Mouse (Mus musculus) hematopoietic stem cell, adult 5-6 weeks (primary cell): ENCODE results near the gene Skint1. TPM values are rescaled to one million over a fixed set of nuclear protein-coding genes. Genes with fewer than 3 reads are reported as not detected.
A peak's percentile ranks its signal among the peaks of the same experiment; 100 is the strongest.
"Not testable (repeated sequence)": the region's sequence is repeated elsewhere in the genome, so short reads cannot be mapped to it uniquely, and the experiment has no call there.

Experiments used
- ATAC-seq, 2 experiments: fragments of 125-278 bp in 1 of 2; replicated peaks in 1 of 2; 2 replicates each; pipeline ENCODE4 v1.8.0; 2016 to 2017; ENCODE audit warnings: inconsistent platforms in 2 of 2, mild to moderate bottlenecking in 2 of 2, moderate number of reproducible peaks in 2 of 2, low read depth in 1 of 2, moderate TSS enrichment in 1 of 2; ENCODE audit not compliant: low FRiP score in 2 of 2, poor library complexity in 2 of 2, severe bottlenecking in 2 of 2, insufficient read depth in 1 of 2, low TSS enrichment in 1 of 2
- total RNA-seq: library from RNA; stranded (forward); fragments of 172-1452, 232-1000 nt; gene quantifications from 2 replicates; pipeline ENCODE4 v1.2.3, GENCODE M21; 2017

The Skint1 gene
- total RNA-seq = not detected in 2 replicates

DNA sequence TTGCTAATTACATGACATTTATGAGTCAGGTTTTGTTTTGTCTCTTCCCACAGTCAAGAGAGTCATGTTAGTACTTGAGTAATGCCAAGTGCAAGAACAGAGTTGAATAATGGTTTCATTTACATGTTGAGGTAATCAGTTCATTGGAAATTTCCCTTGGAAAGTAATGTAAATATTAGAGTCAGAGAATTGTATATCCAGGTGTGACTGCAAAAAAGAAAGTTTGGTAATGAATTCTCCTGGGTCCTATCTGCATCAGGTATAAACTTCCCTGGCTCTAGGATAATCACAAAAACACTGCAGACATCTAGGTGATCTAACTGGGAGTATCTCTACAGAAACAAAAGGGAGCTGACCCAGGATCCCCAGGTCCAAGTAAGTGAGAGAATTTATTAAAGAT, at the start of gene Skint1:
TSS of gene Skint1 (plus strand) at position 301 of the 400 bp plus-strand sequence.
- ATAC-seq = no peak

DNA sequence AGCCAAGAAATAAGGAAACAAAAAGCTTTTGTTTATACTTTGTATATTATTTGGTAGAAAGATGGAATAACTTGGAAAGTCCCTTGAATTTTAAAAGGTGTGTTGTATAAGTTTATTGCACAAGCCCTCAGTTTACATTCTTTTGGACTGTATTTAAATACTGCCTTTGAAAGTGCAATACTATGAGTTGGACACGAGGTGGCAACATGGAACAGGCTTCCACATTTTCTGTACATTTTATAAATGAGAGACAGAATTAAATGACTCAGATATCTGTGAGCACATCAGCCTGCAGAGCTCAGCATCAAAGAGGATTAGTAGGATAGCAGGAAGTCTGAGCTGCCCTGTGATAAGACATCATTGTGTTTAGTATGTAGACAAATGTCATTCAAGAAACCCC, 44.8 kb upstream of the Skint1 start:
- ATAC-seq = peak in 1 of 2 experiments; percentile 53; a peak in 1 of 4 replicates

DNA sequence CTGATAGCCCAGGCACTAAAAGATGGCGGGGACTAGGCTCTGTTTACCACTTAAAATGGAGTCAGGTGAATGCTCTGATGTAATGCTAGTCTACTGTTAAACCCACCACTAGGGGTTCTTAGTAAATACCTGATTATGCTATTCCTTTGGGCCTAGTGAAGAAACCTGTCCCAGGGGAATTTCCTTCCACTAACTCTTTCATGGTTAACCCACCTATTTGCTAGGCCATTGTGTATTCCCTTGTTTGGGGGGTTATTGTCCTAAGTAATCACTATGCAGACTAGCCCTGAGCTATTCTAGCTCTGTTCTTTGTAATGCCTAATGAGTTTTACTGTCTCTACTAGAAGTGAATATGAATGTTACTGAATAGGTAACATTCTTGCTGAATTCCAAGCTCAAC, 42.8 kb upstream of the Skint1 start:
- ATAC-seq = not testable (repeated sequence)

DNA sequence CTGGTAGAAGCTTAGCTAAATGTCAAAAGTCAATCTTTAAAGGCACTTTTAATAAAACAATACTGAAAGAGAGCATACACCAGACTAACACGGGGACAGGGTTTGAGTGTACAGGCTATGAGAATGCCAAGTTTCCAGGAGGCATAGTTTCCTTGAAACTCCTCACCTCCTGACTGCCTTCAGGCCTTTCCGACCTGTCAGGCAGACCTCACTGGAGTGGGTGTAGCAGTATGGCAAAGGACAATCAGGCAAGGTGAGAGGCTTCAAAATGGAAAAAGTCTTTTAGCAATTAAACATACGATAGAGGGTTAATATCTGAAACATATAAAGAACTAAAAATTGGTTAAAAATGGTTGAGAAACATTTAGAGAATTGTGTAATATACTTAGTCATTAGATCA, 42.4 kb upstream of the Skint1 start:
- no peak for ATAC-seq

DNA sequence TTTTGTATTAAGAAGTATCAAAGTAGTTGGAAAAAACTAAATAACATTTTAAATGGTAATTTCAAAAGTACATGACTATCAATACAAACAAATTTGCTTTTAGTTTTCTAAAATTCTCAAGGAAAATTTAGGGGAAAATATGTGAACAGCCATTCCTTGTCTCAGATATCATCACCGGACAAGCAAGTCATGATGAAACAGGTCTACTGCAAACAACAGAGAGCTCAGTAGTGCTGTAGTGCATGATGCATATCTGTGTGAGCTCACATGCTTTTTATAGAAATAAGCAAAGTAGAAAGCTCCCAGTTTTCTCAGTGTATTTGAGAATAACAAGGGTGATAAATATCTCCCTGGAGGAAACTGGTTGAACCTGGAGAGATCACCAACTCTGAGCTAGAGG, 33.4 kb upstream of the Skint1 start, which contains the start of gene Skint7:
TSS of gene Skint7 (plus strand) at position 301 of the 400 bp plus-strand sequence.
- ATAC-seq = no peak

DNA sequence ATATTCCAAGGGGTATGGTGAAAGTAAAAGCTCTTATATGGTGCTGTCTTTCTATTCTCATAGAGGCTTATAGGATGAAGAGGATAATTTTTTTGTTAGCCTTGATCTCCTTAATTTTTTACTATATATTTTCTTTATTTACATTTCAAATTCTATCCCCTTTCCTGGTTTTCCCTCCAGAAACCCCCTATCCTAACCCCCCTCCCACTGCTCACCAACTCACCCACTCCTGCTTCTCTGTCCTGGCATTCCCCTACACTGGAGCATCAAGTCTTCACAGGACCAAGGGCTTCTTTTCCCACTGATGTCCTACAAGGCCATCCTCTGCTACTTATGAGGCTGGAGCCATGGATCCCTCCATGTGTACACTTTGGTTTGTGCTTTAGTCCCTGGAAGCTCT, 65.6 kb downstream of the Skint1 start, which contains the start of gene Skint4:
TSS of gene Skint4 (plus strand) at position 301 of the 400 bp plus-strand sequence.
- no peak for ATAC-seq

Other genes with a start within 250 kb of the Skint1 start
- not detected in 2 replicates for gene Slc5a9, start 103.4 kb upstream of the Skint1 start, total RNA-seq
- gene Skint8, start 86.9 kb upstream of the Skint1 start, total RNA-seq = not detected in 2 replicates
- not detected in 2 replicates for gene Skint7, start 33.3 kb upstream of the Skint1 start, total RNA-seq
- not detected in 2 replicates for gene Skint4, start 65.7 kb downstream of the Skint1 start, total RNA-seq
- 3.9 and 4.8 TPM in 2 replicates for gene Skint3, start 226.0 kb downstream of the Skint1 start, total RNA-seq